In genomic region chr9:8330886-8331476, GRCm38 (mm10) we compare ENCODE assay signal across 23 mouse cellular contexts.
DNase-seq lines count a peak whose midpoint lies in the region; ATAC-seq and TF ChIP-seq lines count a peak whose summit lies in the region.
"Had no signal": no experiment of that assay in that cellular context is flagged by ENCODE, and none has a peak within 500 bp of the region (broad histone marks: within the 10 kb centered on the region; RNA-seq: fewer than 3 reads in every experiment).

No protein-coding gene starts in this region.

- no peaks in the 10 kb centered on the region for H3K9me3 ChIP-seq in forebrain, postnatal 0 days (ENCODE audit: low read length)
- no peaks in the 10 kb centered on the region for H3K9me3 ChIP-seq in forebrain, embryonic 10.5 days
- no peaks in the 10 kb centered on the region for H3K9me3 ChIP-seq in intestine, embryonic 16.5 days (ENCODE audit: control insufficient read depth, low read length)
- no peaks in the 10 kb centered on the region for H3K9me3 ChIP-seq in hindbrain, postnatal 0 days (ENCODE audit: low read length)
- H3K9me3 ChIP-seq in liver, embryonic 12.5 days (replicated peaks): no peaks in the 10 kb centered on the region
- H3K9me3 ChIP-seq: embryonic facial prominence, embryonic 15.5 days; heart, embryonic 10.5 days; hindbrain, embryonic 10.5 days had no signal

- H3K4me2 ChIP-seq in forebrain, postnatal 0 days (ENCODE audit: low read depth): no peak overlapping the region
- no peak overlapping the region for H3K4me2 ChIP-seq in intestine, embryonic 16.5 days (ENCODE audit: low read depth, low read length)
- H3K4me2 ChIP-seq in hindbrain, postnatal 0 days (ENCODE audit: low read depth, low read length): no peak overlapping the region
- no peak overlapping the region for H3K4me2 ChIP-seq in liver, embryonic 12.5 days
- H3K4me2 ChIP-seq: embryonic facial prominence, embryonic 15.5 days; liver, embryonic 11.5 days had no signal

- intact Hi-C loops in left cerebral cortex, postnatal 25 days (cut with DNase I): no loop called here

- H3K4me3 ChIP-seq in forebrain, postnatal 0 days (ENCODE audit: low read depth, low read length): no peak overlapping the region
- H3K4me3 ChIP-seq in forebrain, embryonic 10.5 days: no peak overlapping the region
- H3K4me3 ChIP-seq in intestine, embryonic 16.5 days (ENCODE audit: low read length): no peak overlapping the region
- H3K4me3 ChIP-seq in hindbrain, postnatal 0 days (ENCODE audit: low read length): no peak overlapping the region
- no peak overlapping the region for H3K4me3 ChIP-seq in liver, embryonic 12.5 days
- H3K4me3 ChIP-seq: embryonic facial prominence, embryonic 15.5 days; heart, embryonic 10.5 days; hindbrain, embryonic 10.5 days had no signal

- 67% methylated on average over 5 of the region's 5 CpGs for WGBS in forebrain, postnatal 0 days
- 84% methylated on average over 5 of the region's 5 CpGs for WGBS in forebrain, embryonic 10.5 days
- WGBS in intestine, embryonic 16.5 days: 76% methylated on average over 5 of the region's 5 CpGs
- 73% methylated on average over 5 of the region's 5 CpGs for WGBS in hindbrain, postnatal 0 days
- WGBS in liver, embryonic 12.5 days (ENCODE audit: insufficient replicate concordance): 44% methylated on average over 5 of the region's 5 CpGs

- no peaks in the 10 kb centered on the region for H3K4me1 ChIP-seq in forebrain, postnatal 0 days (ENCODE audit: insufficient read depth)
- H3K4me1 ChIP-seq in forebrain, embryonic 10.5 days: no peaks in the 10 kb centered on the region
- no peaks in the 10 kb centered on the region for H3K4me1 ChIP-seq in intestine, embryonic 16.5 days (ENCODE audit: control insufficient read depth, insufficient read depth, low read length)
- no peaks in the 10 kb centered on the region for H3K4me1 ChIP-seq in hindbrain, postnatal 0 days (ENCODE audit: insufficient read depth, low read length)
- H3K4me1 ChIP-seq in liver, embryonic 12.5 days: no peaks in the 10 kb centered on the region
- H3K4me1 ChIP-seq: embryonic facial prominence, embryonic 15.5 days; heart, embryonic 10.5 days; hindbrain, embryonic 10.5 days had no signal

- peak; percentile 50; the same call in 1 of the 2 replicates for ATAC-seq in forebrain, postnatal 0 days
- peak; percentile 97 for ATAC-seq in frontal cortex, adult (ENCODE audit: low TSS enrichment)
- no peak for ATAC-seq in intestine, embryonic 16.5 days
- ATAC-seq in hindbrain, postnatal 0 days: no peak
- no peak for ATAC-seq in liver, embryonic 12.5 days
- ATAC-seq: CD4-positive, CD25-positive, alpha-beta regulatory T cell, adult 4 months; inflammation-experienced regulatory T-cells, adult 6 months; Patski had no signal

- no peak overlapping the region for H3K27ac ChIP-seq in forebrain, postnatal 0 days (ENCODE audit: low read depth, low read length)
- H3K27ac ChIP-seq in forebrain, embryonic 10.5 days: no peak overlapping the region
- H3K27ac ChIP-seq in intestine, embryonic 16.5 days (ENCODE audit: low read length): no peak overlapping the region
- no peak overlapping the region for H3K27ac ChIP-seq in hindbrain, postnatal 0 days
- H3K27ac ChIP-seq in liver, embryonic 12.5 days: no peak overlapping the region
- H3K27ac ChIP-seq: embryonic facial prominence, embryonic 15.5 days; heart, embryonic 10.5 days; hindbrain, embryonic 10.5 days; stomach, postnatal 0 days had no signal

- H3K9ac ChIP-seq in forebrain, postnatal 0 days: no peak overlapping the region
- H3K9ac ChIP-seq in intestine, embryonic 16.5 days (ENCODE audit: low read depth, low read length): no peak overlapping the region
- H3K9ac ChIP-seq in hindbrain, postnatal 0 days (replicated peaks; ENCODE audit: low read length): no peak overlapping the region
- no peak overlapping the region for H3K9ac ChIP-seq in liver, embryonic 12.5 days
- H3K9ac ChIP-seq: embryonic facial prominence, embryonic 15.5 days had no signal

- H3K27me3 ChIP-seq in forebrain, postnatal 0 days (ENCODE audit: insufficient read depth, low read length): no peaks in the 10 kb centered on the region
- no peaks in the 10 kb centered on the region for H3K27me3 ChIP-seq in forebrain, embryonic 10.5 days (ENCODE audit: poor library complexity, severe bottlenecking)
- no peaks in the 10 kb centered on the region for H3K27me3 ChIP-seq in intestine, embryonic 16.5 days (replicated peaks; ENCODE audit: control insufficient read depth, insufficient read depth, low read length)
- H3K27me3 ChIP-seq in hindbrain, postnatal 0 days (ENCODE audit: insufficient read depth, low read length): no peaks in the 10 kb centered on the region
- no peaks in the 10 kb centered on the region for H3K27me3 ChIP-seq in liver, embryonic 12.5 days (replicated peaks)
- H3K27me3 ChIP-seq: embryonic facial prominence, embryonic 15.5 days had no signal

- TF ChIP-seq CTCF in forebrain, postnatal 0 days (IDR thresholded peaks at IDR 0.05; ENCODE audit: low read depth): no peak
- TF ChIP-seq CTCF in hindbrain, postnatal 0 days (IDR thresholded peaks at IDR 0.05; ENCODE audit: low read depth): no peak

- DNase-seq in forebrain, postnatal 0 days: no peak
- DNase-seq in forebrain, embryonic 10.5 days (ENCODE audit: extremely low spot score, low spot score): no peak
- peak; percentile 51 for DNase-seq in layer of hippocampus, adult 9-10 months (ENCODE audit: low spot score)
- peak; percentile 40 to 85 for DNase-seq in left cerebral cortex, postnatal 25 days (ENCODE audit: low spot score in 2 of 2)
- no peak for DNase-seq in hindbrain, postnatal 0 days (ENCODE audit: low spot score)
- DNase-seq: adrenal gland, adult 8-10 months; cerebellum, adult 11 months; cerebellum, postnatal 25 days; gastrocnemius, postnatal 36 days; kidney, adult 9 months; kidney, postnatal 25 days; lung, adult 2 months had no signal

- no peaks in the 10 kb centered on the region for H3K36me3 ChIP-seq in forebrain, postnatal 0 days (ENCODE audit: insufficient read depth)
- H3K36me3 ChIP-seq in forebrain, embryonic 10.5 days (replicated peaks): no peaks in the 10 kb centered on the region
- no peaks in the 10 kb centered on the region for H3K36me3 ChIP-seq in intestine, embryonic 16.5 days (ENCODE audit: control insufficient read depth, insufficient read depth, low read length)
- H3K36me3 ChIP-seq in hindbrain, postnatal 0 days (ENCODE audit: insufficient read depth, low read length): no peaks in the 10 kb centered on the region
- H3K36me3 ChIP-seq in liver, embryonic 12.5 days: no peaks in the 10 kb centered on the region
- H3K36me3 ChIP-seq: embryonic facial prominence, embryonic 15.5 days; heart, embryonic 10.5 days; hindbrain, embryonic 10.5 days had no signal

Comparison
In these comparisons a context has a peak if more than half of its experiments do, and no peak if none do; other contexts are left out.
1. ATAC-seq: peak in forebrain, postnatal 0 days (single experiment) and frontal cortex, adult (single experiment); none in intestine, embryonic 16.5 days (single experiment), hindbrain, postnatal 0 days (single experiment) and liver, embryonic 12.5 days (single experiment).
2. DNase-seq: peak in layer of hippocampus, adult 9-10 months (single experiment) and left cerebral cortex, postnatal 25 days (2 of 2); none in forebrain, postnatal 0 days (single experiment), forebrain, embryonic 10.5 days (single experiment) and hindbrain, postnatal 0 days (single experiment).